Mouse (Mus musculus) cerebellum, adult 11 months (tissue): ENCODE data around the gene Rac1.

Source experiments
- DNase-seq: peaks from one replicate; pipeline ENCODE4 v3.0.0; 2022

Gene Rac1

DNA sequence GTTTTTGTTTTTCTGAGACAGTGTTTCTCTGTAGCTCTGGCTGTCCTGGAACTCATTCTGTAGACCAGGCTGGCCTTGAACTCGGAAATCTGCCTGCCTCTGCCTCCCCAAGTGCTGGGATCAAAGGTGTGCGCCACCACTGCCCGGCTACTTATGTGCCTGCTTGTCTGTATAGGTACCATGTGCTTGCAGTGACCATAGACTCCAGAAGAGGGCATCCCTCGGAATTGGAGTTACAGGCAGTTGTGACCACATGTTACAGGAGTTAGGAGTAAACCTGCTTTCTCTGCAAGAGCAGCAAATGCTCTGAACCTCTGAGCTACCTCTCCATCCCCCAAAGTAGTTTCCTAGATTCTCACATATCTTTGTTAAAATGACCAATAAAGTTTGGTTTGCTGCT, 36.1 kb downstream of the Rac1 start:
- no peak for DNase-seq

DNA sequence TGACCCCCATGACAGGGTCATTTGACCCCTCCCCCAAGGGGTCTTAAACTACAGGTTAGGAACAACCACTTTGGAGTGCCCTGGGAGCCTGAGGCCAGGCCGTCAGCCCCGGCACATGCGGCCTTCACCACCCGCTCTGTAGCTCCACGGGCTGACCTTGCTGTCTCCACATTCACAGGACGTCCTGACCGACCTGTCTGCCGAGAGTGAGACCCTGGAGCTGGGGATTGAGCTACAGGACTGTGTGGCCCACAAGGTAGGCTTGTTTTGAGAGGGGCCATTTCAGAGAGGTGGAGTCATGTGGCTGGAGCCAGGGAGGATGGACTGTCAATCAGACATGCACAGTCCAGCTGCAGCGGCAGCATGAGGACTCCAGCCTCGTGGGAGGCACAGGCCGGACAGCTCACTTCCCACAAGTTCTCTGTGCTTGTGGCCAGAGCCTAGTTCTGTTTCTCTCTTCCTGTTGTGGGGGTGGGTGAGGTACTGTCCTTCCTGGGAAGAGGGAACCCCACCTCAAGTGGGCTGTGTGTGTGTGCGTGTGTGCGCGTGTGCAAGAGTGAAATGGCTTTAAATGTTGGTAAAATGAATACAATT, 38.0 kb downstream of the Rac1 start:
- no peak for DNase-seq

DNA sequence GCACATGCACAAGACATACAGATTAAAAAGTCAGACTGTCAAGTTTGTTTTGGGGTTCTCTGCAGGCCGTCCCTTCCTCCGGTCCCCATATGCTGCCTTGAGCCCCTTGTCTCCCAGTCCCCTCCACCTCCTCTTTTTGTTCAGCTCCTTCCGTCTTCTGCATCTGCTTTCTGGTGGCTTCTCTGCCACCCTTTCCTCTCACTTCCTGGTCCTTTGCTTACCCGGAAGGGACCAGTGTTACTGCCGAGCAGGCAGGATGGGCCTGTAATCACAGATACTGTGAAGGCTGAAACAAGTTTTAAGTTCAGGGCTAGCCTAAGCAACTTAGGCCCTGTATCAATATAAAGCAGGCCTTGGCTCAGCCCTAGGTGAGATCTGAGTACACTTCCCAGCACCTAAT, 39.8 kb downstream of the Rac1 start:
- DNase-seq: no peak

DNA sequence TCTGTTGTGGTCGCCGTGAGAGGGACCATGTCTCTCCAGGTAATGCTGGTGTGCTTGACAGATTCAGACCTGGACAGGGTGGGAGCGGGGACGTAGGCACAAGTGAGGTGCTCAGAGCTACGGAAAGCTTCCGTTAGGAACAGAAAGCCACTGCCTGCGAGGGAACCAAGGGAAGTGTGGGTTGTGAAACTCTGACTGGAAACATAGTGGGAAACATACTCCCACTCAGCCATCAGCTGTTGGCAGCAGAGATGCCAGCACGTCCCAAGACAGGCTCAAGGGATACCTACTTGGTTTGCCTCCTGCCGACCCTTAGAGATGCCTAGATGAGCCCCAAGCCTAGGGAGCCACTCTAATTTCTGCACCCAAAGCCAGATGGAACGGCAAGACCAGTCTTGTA, 40.6 kb downstream of the Rac1 start:
- no peak for DNase-seq

DNA sequence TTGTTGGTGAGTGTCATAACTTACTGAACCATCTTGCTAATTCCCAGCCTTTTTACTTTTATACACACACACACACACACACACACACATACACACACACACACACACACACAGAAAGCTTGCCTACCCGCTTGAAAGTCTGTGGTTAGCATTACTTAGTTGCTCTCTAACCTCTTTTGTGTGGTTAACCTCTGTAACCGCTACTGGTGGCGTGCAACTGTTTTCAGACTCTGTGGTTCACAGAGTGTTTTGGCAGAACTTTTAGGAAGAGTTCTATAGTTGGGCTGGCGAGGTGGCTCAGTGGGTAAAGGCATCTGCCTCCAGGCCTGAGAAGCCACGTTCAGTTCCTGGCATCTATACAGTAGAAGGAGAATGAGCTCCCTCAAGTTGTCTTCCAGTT, 42.9 kb downstream of the Rac1 start:
- no peak for DNase-seq

DNA sequence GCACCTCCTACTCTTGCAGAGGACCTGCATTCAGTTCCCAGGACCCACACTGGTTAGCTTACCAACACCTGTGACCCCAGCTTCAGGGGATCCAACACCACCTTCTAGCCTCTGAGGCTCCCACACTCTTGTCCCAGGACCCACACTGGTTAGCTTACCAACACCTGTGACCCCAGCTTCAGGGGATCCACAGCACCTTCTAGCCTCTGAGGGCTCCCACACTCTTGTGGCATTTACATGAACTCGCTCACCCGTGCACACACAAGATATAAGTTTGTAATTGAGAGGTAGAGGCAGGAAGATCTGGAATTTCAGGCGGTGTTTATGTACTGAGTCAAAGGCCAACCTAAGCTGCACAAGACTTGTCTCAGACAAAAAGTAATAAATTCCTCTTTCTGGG, 49.9 kb downstream of the Rac1 start:
- no peak for DNase-seq

DNA sequence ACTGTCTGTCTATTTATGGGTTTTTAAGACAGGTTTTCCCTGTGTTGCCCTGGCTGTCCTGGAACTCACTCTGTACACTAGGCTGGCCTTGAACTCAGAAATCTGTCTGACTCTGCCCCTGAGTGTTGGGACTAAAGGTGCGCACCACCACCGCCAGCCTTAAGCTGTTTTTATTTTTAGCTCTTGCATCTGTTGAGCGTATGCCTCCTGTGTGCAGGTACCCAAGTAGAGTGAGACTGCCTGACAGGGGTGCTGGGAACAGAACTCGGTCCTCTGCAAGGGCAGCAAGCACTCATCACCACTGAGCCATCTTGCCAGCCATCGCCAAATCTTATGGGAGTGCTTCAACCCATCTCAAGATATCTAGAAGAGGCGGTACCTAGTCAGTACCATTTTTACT, 51.8 kb downstream of the Rac1 start:
- no peak for DNase-seq

DNA sequence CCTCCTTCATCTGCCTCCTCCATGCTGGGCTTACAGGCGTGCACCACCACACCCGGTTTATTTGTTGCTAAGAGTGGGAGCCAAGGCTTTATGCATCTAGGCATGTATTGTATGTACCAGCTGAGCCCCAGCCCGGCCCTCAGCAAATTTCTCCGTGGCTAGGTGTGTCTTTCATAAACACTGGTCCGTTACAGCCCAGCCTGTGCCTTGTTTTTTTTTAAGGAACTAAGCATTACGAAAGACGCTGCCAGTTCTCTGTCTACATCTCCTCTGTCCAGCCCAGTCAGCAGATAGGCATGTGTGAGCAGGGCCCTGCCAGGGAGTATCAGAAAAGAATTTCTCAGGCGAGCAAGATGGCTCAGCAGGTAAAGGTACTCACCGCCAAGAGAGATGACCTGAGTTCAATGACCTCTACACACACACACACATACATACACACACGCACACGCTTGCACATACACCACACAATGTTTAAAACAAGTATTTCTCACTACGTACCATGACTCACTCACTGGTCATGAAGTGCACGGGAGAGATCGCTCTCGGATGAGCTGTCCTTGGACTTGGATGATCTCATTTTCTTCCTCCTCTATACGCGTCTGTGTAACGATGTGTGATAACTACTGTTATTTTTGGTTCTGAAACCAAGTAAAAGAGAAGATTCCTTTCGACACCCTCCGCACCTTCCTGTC, 52.5 kb downstream of the Rac1 start:
- DNase-seq: no peak

DNA sequence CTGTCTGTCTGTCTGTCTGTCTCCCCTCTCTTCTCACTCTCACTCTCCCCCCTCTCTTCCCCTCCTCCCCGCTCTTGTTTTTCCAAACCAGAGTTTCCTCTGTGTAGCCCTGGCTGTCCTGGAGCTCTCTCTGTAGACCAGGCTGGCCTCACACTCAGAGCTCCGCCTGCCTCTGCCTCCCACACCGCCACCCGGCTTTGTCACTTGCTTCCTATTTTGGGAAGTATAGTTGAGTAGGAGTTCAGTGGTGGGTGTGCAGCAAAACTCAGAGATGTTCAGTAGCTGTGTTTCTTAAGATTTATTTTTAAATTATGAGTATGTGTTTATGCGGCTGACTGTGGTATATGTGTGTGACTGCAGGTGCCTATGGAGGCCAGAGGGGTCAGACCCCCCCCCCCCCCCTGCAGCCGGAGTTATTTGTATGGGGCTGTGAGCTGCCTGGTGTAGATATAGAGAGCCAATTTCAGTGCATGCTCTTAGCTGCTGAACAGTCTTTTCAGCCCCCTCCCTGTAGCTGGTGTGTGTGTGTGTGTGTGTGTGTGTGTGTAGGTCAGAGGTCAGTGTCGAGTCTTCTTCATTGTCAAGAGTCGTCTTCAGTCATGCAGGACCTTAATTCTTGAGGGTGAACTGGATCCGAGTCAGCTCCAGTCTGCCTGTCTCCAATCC, 55.8 kb downstream of the Rac1 start:
- DNase-seq: no peak

DNA sequence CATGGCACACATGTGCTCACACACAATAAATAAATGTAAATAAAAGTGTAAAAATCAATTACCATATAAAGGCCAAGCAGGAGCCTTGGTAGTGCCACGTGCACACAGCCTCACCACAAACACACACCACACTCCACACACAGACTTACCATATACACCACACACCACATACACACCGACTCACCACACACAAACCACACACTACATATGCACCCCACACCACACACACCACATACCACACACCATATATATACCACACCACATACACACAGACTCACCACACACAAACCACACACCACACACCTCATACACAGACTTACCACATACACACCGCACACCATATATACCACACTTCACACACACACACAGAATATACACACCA, 56.7 kb downstream of the Rac1 start:
- DNase-seq: no peak

DNA sequence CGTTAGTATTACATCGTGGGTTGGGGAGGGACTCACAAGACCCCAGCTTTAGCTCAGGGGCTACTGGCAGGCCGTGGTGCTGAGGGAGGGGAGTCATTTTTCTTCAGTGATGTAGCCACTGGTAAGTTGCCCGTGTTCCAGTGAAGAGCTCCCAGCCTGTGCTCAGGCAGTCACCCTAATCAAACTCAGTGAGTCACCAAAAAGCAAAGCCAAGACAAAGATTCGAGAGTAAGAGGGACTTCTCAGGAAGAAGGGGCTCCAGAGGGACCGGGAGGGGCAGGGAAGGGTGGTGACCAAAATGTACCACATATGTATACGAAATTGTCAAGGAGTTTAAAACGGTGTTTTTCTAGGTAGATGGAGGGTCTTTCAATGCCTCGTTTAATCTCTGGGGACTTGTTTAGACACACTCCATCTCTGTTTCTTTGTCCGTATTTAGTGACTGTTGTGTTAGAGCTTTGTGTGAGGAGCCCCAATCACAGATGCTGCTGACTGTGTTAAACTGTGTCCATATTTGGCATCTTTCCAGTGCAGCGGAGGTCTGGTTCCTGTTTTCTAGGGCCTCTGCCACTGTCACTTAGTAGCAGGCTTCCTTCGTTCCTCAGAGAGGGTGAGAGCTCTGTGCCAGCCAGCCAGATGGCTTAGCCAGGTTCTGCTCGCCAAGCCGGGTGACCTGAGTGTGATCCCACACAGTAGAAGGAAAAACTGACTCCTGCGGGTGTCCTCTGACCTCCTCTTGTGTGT, 57.2 kb downstream of the Rac1 start:
- peak; percentile 75 for DNase-seq

DNA sequence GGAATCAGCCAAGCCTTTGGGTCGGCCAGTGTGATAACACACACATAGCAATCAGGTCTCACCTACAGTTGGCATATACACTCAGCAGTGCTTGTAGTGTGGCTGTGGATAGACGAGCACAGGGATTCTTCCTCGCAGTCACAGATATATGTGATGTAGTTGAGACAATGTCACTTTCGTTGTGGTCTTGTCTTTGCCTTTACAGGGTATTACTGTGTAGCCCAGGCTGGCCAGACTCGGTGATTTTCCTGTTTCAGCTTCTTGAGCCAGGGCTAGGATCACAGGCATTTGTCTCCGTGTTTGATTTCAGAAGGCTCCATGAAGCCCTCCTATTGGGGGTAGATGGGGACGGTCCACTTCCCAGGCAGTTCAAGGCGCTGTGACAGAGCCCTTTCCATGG, 58.2 kb downstream of the Rac1 start:
- DNase-seq: no peak

DNA sequence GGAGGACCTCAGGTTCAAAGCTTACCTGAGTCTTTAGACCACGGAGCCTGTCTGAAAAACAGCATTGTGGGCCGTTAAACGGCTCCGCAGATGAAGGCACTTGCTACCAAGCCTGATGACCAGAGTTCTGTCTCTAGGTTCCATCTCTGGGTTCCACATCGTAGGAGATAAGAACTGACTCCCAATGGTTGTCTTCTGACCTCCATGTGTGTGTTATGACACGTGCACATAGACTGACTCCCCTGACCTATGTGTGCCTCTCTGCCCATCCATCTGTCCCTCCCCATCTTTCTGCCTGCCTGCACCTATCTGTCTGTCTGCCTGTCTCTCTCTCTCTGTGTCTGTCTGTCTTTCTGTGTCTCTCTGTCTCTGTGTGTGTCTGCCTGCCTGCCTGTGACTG, 59.9 kb downstream of the Rac1 start:
- no peak for DNase-seq

DNA sequence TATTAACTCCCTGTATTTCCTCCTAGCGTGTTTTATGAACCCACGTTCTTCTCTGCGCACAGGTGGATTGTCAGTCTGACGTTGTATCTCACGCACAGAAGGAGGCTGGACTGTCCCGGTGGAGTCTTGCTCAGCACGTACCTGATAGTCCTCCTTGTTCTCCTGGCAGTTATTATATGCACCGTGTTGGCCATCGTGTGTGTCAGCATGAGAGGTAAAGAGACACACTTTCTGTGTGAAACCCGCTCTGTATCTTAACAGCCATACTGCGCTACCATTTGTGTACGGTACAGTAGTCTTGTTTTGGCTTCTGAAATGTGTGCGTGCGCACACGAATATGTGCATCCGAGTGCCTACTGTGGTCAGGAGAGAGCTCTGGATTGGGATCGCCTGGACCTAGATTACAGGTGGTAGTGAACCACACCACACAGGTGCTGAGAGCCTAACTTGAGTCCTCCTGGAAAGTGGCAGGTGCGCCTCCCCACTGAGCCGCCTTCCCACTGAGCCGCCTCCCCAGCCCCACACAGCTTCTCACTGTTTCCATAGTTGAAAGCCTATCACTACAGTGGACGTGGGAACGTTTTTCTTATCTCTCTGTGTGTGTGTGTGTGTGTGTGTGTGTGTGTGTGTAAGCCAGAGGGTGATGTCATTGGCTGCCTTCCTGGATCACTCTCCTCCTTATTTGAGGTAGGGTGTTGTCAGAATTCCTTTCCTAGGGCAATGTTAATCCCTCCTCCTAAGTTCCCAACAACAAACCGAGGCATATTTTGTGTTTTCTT, 60.8 kb downstream of the Rac1 start:
- DNase-seq: no peak

DNA sequence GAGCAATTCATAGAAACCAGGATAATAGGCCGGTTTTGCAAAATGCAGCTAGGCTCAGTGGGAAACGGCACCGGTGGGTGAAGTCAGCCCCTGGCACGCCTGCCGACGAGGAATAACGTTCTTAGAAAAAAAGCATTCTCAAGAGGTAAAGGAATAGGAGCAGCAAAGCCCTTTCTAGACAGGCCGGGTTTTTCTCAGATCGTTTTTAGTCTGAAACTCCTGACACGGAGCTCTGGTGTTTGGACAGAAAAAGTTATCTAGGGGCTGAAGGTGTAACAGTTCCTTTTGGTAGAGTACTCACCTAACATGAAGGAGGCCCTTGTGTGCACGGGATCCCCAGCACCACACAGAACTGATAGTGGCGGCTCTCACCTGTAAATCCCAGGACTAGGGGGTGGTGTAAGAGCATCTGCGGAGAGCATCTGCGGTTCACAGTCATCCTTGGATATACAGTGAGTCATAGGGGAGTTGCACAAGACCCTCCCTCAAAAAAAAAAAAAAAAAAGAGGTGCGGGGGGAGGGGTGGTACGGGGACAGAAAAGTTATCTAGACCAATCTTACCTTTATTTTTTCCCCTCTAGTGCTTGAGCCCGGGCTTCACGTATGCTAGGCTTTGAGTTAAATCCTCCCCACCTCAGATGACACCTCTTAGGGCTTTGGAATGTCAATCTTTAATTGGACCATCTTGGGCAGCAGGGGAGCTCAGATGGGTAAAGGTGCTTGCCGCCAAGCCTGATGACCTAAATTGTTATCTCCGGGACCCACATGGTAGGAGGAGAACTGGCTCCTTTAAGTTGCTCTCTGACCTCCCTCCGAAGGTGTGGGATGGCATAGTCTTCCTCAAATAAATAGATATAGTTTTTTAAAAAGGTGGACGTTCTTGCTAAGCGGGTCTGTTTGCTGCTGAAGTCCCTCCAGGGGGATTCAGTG, 62.4 kb downstream of the Rac1 start:
- DNase-seq: no peak

DNA sequence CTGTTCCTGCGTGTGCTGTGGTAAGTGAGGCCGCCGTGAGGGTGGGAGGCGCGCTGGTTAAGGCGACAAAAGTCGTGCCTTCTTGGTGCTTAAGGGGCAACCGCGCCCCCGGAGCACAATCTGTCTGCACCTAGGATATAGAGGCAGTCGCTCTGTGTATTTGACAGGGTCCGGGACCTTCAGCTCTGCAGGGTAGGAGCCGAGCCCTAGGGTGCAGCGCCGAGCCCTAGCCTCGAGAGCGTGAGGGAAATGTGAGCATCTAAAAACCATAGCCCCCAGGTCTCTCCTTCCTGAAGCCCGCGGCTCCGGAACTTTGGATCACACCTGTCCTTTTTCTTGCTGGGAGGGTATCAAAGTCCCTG, 63.1 kb downstream of the Rac1 start:
- DNase-seq: no peak

DNA sequence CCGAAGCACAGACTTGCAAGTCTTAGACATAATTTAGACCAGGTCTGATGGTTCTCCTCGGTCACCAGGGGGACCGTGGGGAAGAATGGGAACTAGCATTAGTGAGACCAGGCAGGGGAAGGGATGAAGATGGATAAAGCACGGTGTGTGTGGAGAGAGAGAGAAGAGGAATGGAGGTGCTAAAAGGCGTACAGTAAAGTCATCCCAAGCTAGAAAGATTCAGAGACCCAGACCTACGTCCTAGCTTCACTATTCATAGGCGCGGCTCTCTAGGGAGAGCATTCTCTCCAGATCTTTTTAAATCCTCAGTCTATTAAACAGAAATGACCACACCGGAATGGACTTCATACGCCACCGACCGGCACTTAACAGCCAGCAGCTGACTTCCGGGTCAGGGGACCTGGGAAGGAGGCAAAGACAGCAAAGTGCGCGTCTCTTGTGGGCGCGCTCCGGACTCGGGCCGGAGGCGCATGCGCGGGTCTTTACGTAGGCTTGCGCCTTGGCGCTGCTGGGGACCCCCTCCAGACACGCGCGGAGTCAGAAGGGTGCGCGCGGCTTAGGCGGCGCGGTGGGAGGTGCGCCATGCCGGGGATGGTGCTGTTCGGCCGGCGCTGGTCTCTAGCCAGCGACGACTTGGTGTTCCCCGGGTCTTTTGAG, 63.6 kb downstream of the Rac1 start, which contains the start of gene Daglb:
Gene Daglb (plus strand): TSS at position 485 of the 657 bp plus-strand sequence.
- peak; percentile 88 for DNase-seq

DNA sequence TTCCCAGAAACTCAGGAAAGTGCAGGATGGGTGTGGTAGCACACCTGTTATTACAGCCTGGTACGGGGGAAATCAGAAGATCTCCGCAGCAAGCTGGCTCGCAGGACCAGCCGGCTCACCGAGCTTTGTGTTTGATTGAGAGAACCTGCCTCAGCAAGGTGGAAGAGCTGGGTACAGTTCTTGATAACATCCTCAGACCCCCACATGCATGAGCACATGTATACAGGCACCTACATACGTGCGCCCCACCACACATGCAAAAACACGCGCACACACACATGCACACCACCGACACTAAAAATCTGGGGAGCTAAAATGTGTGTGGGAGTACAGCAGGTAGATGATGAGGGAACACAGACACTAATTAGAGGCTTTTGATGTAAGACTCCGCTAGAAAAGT, 64.2 kb downstream of the Rac1 start:
- no peak for DNase-seq
